Mouse (Mus musculus) forebrain, embryonic 16.5 days (tissue): ENCODE results near the gene Aldoart1. TPM values are rescaled to one million over a fixed set of nuclear protein-coding genes. Genes with fewer than 3 reads are reported as not detected.

Experiments used
- ATAC-seq: fragments of 200-750 bp; cut with Nextera tagmentation; 2 replicates; pipeline ENCODE4 v1.8.0; 2017; ENCODE audit warnings: mild to moderate bottlenecking, moderate library complexity
- H3K27ac ChIP-seq: fragments of 300-500 bp; sonication (generic); 2 replicates; pipeline ENCODE4 v1.5.1; 2014; ENCODE audit warnings: low read length, control low read depth
- H3K27me3 ChIP-seq: fragments of 300-500 bp; sonication (generic); replicated peaks from 2 replicates; pipeline ENCODE4 v1.6.1; 2014; ENCODE audit warnings: low read length; ENCODE audit not compliant: control insufficient read depth, insufficient read depth
- H3K36me3 ChIP-seq: fragments of 300-500 bp; sonication (generic); 2 replicates; pipeline ENCODE4 v1.6.1; 2014; ENCODE audit not compliant: control insufficient read depth, insufficient read depth
- H3K4me1 ChIP-seq: fragments of 300-500 bp; sonication (generic); replicated peaks from 2 replicates; pipeline ENCODE4 v1.6.1; 2014; ENCODE audit warnings: low read length; ENCODE audit not compliant: control insufficient read depth, insufficient read depth
- H3K4me2 ChIP-seq: fragments of 300-500 bp; sonication (generic); 2 replicates; pipeline ENCODE4 v1.6.1; 2014; ENCODE audit warnings: mild to moderate bottlenecking, low read length, control low read depth
- H3K4me3 ChIP-seq: fragments of 300-500 bp; sonication (generic); replicated peaks from 2 replicates; pipeline ENCODE4 v1.5.1; 2014; ENCODE audit warnings: mild to moderate bottlenecking, low read length, control low read depth
- H3K9ac ChIP-seq: fragments of 300-500 bp; sonication (generic); replicated peaks from 2 replicates; pipeline ENCODE4 v1.6.1; 2014; ENCODE audit warnings: low read depth, low read length, control low read depth
- H3K9me3 ChIP-seq: fragments of 300-500 bp; sonication (generic); 2 replicates; pipeline ENCODE4 v1.6.1; 2016; ENCODE audit warnings: low read length; ENCODE audit not compliant: control insufficient read depth
- WGBS: fragments of 180-500 bp; shearing (Covaris S2); extraction: QIAGEN DNeasy Blood & Tissue Kit; methylation state at CpG from one replicate; pipeline ENCODE4 v1.1.7; 2014; 5-methylcytosine and 5-hydroxymethylcytosine counted together
- polyA plus RNA-seq: library from polyadenylated mRNA; unstranded; fragments of >200 nt; fragmentation: Nextera tagmentation; extraction: Ambion mirVana; gene quantifications from 2 replicates; pipeline ENCODE4 v1.2.1, GENCODE M21; 2015

The Aldoart1 gene
- not detected in 2 replicates for polyA plus RNA-seq

GRCm38 (mm10) chr4:72852534-72852933 is at the start of gene Aldoart1:
Aldoart1 (minus strand) TSS chr4:72852634.
- H3K4me1 ChIP-seq: no peaks in the 10 kb centered on the region
- H3K27me3 ChIP-seq: no peaks in the 10 kb centered on the region
- ATAC-seq: no peak
- no peaks in the 10 kb centered on the region for H3K9me3 ChIP-seq
- 93% methylated on average over 9 of the region's 9 CpGs for WGBS
- no peak within 1 kb of the TSS for H3K4me2 ChIP-seq
- H3K27ac ChIP-seq: no peak within 1 kb of the TSS
- no peak within 1 kb of the TSS for H3K9ac ChIP-seq
- no peaks in the 10 kb centered on the region for H3K36me3 ChIP-seq
- no peak within 1 kb of the TSS for H3K4me3 ChIP-seq

GRCm38 (mm10) chr4:72901566-72901965 is 49.1 kb upstream of the Aldoart1 start:
- H3K27me3 ChIP-seq: no peaks in the 10 kb centered on the region
- no peaks in the 10 kb centered on the region for H3K4me1 ChIP-seq
- no peak overlapping the region for H3K9ac ChIP-seq
- no peaks in the 10 kb centered on the region for H3K9me3 ChIP-seq
- H3K27ac ChIP-seq: no peak overlapping the region
- H3K4me3 ChIP-seq: no peak overlapping the region
- H3K36me3 ChIP-seq: no peaks in the 10 kb centered on the region
- no peak for ATAC-seq
- WGBS: 49% methylated on average over 1 of the region's 1 CpGs
- no peak overlapping the region for H3K4me2 ChIP-seq

- no peaks in the 10 kb centered on the region for H3K27me3 ChIP-seq
- H3K9me3 ChIP-seq: no peaks in the 10 kb centered on the region
- no peak overlapping the region for H3K9ac ChIP-seq
- no peak overlapping the region for H3K4me2 ChIP-seq
- 79% methylated on average over 2 of the region's 2 CpGs for WGBS
- H3K36me3 ChIP-seq: no peaks in the 10 kb centered on the region
- ATAC-seq: no peak
- no peak overlapping the region for H3K4me3 ChIP-seq
- no peak overlapping the region for H3K27ac ChIP-seq
- H3K4me1 ChIP-seq: no peaks in the 10 kb centered on the region
Observed at GRCm38 (mm10) chr4:72865371-72866075, 13.1 kb upstream of the Aldoart1 start.

GRCm38 (mm10) chr4:72844276-72844675 is 8.2 kb downstream of the Aldoart1 start:
- Histone ChIP-seq H3K27ac (no peak overlapping the region), H3K4me3 (no peak overlapping the region), H3K9me3 (no peaks in the 10 kb centered on the region), H3K36me3 (no peaks in the 10 kb centered on the region), H3K4me1 (no peaks in the 10 kb centered on the region), H3K4me2 (no peak overlapping the region), H3K9ac (no peak overlapping the region), H3K27me3 (no peaks in the 10 kb centered on the region)
- no peak for ATAC-seq

- Histone ChIP-seq H3K9me3 (no peaks in the 10 kb centered on the region), H3K4me2 (no peak overlapping the region), H3K4me3 (no peak overlapping the region), H3K27ac (no peak overlapping the region), H3K36me3 (no peaks in the 10 kb centered on the region), H3K4me1 (no peaks in the 10 kb centered on the region), H3K9ac (no peak overlapping the region), H3K27me3 (no peaks in the 10 kb centered on the region)
- ATAC-seq: no peak
Observed at GRCm38 (mm10) chr4:72843025-72843424, 9.4 kb downstream of the Aldoart1 start.

- H3K4me3 ChIP-seq: no peak overlapping the region
- H3K36me3 ChIP-seq: no peaks in the 10 kb centered on the region
- H3K27ac ChIP-seq: no peak overlapping the region
- 45% methylated on average over 2 of the region's 2 CpGs for WGBS
- no peaks in the 10 kb centered on the region for H3K4me1 ChIP-seq
- no peaks in the 10 kb centered on the region for H3K27me3 ChIP-seq
- H3K9me3 ChIP-seq: no peaks in the 10 kb centered on the region
- ATAC-seq: no peak
- H3K9ac ChIP-seq: no peak overlapping the region
- H3K4me2 ChIP-seq: no peak overlapping the region
Observed at GRCm38 (mm10) chr4:72836430-72836829, 16.0 kb downstream of the Aldoart1 start.

- Histone ChIP-seq H3K9me3 (no peaks in the 10 kb centered on the region), H3K4me2 (no peak overlapping the region), H3K9ac (no peak overlapping the region), H3K4me1 (no peaks in the 10 kb centered on the region), H3K36me3 (no peaks in the 10 kb centered on the region), H3K27me3 (no peaks in the 10 kb centered on the region), H3K27ac (no peak overlapping the region), H3K4me3 (no peak overlapping the region)
- 52% methylated on average over 1 of the region's 1 CpGs for WGBS
- ATAC-seq: no peak
Observed at GRCm38 (mm10) chr4:72835400-72835799, 17.0 kb downstream of the Aldoart1 start.

GRCm38 (mm10) chr4:72800816-72801215 is 51.6 kb downstream of the Aldoart1 start:
- H3K9me3 ChIP-seq: no peaks in the 10 kb centered on the region
- no peak for ATAC-seq
- WGBS: 69% methylated on average over 1 of the region's 1 CpGs
- no peaks in the 10 kb centered on the region for H3K4me1 ChIP-seq
- H3K27me3 ChIP-seq: no peaks in the 10 kb centered on the region
- H3K27ac ChIP-seq: no peak overlapping the region
- no peaks in the 10 kb centered on the region for H3K36me3 ChIP-seq
- no peak overlapping the region for H3K4me3 ChIP-seq
- H3K4me2 ChIP-seq: no peak overlapping the region
- no peak overlapping the region for H3K9ac ChIP-seq
